Mouse (Mus musculus) right cerebral cortex, postnatal 4 days (tissue): ENCODE results near the gene Fbxl18.
A peak's percentile ranks its signal among the peaks of the same experiment; 100 is the strongest.

Experiments used
- DNase-seq: peaks from one replicate; pipeline ENCODE4 v3.0.0-alpha.2; 2022

Gene Fbxl18

DNA sequence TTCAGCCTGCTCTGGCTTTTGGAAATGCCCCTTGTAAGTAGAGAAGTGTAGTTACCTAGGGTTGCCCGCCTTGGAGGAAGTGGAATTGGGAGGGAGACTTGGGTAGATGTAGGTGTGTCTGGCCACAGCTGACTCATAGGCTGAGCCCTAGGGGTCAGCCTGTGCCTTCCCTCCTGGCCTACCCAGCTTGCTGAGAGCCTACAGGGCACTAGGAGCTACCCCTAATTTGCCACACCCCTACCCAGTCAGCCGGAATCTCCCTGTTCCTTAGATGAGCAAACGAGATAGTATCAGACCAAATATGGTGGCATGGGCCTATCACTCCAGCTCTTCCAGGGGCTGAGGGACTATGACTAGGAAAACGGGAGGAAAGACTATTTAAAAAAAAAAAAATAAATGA, 17.5 kb upstream of the Fbxl18 start:
- no peak for DNase-seq

- DNase-seq: no peak
Observed at GRCm38 (mm10) chr5:142912320-142912719, 17.1 kb upstream of the Fbxl18 start.

- no peak for DNase-seq
Observed at GRCm38 (mm10) chr5:142911629-142912028, 16.4 kb upstream of the Fbxl18 start.

DNA sequence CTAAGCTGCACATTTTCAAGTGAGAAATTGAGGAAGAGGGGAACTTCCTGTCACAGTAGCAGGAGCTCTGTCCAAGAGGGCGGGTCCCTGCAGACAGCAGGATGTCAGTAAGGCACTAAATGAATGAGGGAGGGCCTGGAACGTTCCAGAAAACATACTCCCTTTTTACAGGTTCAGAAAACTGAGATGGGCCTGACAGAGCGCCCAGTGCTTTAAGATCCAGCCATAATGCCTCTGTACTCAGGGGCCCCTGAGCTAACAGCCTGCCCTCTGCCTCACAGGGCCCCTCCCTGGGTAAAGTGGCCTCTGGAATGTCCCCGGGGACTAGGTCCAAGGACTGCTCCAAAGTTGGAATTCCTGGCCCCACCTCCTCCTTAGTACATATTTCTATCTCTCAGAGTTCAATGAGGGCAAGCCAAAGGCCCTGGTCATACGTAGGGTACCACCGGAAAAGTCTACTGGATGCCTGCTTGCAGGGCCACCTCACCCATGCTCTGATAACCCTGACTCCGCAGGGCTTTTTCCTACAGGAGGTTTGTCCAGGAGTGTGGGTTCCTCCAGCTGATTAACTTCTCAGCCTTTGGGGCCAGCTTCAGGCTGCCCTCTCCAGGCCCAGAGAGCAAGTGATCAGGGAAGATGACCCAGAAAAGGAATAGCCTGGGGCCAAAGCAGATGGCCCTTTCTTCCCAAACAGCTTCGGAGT, 14.5 kb upstream of the Fbxl18 start:
- DNase-seq: no peak

GRCm38 (mm10) chr5:142908941-142909575, 13.8 kb upstream of the Fbxl18 start:
- DNase-seq: no peak

DNA sequence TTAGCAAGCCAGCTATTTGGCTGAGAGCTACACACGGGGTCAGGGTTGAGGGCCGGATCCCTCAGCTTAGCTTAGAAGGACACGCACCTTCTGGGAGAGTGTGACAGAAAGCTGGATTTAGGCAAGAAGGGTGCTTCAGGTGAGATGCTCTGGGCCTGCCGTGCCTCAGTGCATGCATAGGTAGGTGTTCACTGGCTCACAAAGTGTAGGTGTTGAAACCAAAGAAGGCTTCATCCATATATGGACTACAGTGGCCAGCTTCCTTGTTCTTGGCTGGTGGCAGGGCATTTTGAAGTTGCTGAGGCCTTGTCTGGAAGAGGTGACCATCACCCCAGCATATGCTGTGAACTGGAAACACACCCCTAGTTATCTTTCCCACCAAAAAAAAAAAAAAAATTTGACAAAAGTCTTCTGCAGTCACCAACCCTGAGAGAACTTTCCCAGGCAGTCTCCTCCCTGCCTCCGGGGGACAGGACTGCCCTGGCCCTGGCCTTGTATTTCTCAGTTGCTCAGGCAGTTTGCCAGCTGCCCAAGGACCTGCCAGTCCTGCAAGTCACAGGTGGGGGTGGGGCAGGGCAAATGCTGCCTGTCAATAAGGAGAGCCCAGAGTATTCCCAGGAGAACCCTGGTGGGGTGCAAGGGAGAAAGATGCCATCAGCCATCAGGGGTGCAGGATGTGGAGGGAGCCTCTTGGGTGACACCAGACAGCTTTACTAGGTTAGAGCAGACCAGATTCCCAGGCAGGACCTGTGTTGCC, 12.8 kb upstream of the Fbxl18 start:
- peak; percentile 54 for DNase-seq

DNA sequence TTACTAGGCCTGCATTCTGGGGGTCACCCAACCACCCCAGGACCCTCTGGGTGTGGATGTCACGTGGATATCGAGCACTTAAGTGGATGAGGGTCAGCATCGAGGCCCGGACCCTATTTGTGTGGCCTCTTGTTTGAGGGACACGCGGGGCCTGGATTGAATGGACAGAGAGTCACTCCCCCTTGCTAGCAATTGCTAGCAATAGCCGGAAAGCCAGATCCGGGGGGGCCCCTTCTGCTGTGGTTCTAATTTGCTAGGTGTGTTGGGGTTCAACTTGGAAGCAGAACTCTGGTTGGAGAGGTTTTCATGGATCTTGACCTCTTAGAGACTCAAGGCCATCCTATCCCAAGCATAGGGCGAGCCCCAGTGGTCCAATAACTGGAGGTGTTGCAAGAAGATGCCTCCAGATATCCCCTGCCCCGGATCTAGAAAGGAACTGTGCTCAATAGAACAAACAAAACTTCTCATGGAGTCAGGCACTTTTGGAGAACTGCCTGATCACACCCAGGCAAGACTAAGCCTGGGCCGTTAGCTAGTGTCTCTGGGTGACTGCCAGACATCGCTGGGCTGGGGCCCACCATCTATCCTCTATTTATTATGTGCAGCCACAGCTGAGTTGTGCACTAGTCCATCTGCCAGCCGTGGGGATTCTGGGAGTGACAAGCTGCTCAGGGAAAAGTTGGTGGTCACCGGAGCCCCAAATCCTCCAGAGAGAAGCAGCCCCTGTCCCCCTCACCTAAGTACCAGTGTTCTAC, 12.0 kb upstream of the Fbxl18 start:
- DNase-seq: peak; percentile 79

- peak; percentile 96 for DNase-seq
Observed at GRCm38 (mm10) chr5:142906532-142907047, 11.4 kb upstream of the Fbxl18 start, which contains the start of gene Actb. TSS of gene Actb (minus strand) at chr5:142906754.

DNA sequence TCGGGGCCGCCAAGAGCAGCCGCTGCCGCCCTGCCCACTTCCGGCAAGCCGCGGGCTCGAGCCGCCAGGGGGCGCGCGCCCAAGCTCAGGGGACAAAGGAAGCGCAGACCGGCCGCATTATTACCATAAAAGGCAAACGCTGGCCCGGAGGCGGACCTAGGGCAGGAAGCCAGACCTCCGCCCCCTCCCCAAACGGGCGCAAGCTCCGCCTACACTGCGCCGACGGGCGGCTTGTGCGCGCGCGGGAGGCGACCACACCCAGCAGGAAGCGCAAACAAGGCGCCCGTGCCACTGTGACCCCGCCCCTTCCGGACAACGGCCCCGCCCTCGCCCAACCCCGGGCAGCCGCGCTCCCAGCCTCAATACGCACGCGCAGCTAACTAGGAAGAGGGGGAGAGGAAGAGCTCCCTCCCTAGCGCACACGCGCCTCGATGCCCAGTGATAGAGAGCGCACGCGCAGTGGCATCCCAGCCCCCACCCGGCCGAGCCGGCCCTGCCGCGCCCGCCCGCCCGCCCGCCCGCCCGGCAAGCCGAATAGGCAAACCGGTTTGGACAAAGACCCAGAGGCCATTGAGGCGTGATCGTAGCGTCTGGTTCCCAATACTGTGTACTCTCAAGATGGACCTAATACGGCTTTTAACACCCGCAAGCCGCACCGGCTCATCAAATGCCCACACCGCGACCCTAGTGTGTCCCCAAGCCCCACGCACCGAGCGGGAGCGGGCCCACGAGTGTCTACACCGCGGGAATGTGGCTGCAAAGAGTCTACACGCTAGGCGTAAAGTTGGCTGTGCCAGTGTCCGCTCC, 10.7 kb upstream of the Fbxl18 start:
- DNase-seq: peak; percentile 98

DNA sequence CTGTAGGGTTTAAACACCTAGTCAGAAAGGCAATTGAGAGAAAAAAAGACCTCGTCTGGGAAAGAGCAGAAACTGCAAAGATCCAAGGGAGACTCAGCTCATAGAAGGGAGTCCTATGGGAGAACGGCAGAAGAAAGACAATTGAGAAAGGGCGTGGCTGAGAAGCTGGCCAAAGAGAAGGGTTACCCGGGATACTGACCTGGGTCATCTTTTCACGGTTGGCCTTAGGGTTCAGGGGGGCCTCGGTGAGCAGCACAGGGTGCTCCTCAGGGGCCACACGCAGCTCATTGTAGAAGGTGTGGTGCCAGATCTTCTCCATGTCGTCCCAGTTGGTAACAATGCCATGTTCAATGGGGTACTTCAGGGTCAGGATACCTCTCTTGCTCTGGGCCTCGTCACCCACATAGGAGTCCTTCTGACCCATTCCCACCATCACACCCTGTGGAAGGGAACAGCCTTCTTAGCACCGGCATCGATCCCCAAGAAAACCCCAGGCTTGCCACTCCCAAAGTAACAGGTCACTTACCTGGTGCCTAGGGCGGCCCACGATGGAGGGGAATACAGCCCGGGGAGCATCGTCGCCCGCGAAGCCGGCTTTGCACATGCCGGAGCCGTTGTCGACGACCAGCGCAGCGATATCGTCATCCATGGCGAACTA, 9.9 kb upstream of the Fbxl18 start:
- DNase-seq: no peak

- DNase-seq: no peak
Observed at GRCm38 (mm10) chr5:142904208-142905037, 9.2 kb upstream of the Fbxl18 start.

DNA sequence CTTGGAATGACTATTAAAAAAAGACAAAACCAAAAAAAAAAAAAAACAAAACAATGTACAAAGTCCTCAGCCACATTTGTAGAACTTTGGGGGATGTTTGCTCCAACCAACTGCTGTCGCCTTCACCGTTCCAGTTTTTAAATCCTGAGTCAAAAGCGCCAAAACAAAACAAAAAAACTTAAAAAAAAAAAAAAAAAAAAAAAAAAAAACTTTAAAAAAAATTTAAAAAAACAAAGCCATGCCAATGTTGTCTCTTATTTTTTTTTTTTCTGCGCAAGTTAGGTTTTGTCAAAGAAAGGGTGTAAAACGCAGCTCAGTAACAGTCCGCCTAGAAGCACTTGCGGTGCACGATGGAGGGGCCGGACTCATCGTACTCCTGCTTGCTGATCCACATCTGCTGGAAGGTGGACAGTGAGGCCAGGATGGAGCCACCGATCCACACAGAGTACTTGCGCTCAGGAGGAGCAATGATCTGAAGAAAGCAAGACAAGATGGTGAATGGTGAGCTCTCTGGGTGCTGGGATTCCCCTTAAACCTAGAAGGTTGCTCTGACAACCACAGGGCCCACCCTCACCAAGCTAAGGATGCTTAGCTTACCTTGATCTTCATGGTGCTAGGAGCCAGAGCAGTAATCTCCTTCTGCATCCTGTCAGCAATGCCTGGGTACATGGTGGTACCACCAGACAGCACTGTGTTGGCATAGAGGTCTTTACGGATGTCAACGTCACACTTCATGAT, 8.4 kb upstream of the Fbxl18 start:
- DNase-seq: no peak

GRCm38 (mm10) chr5:142902506-142903314, 7.5 kb upstream of the Fbxl18 start:
- no peak for DNase-seq

- no peak for DNase-seq
Observed at GRCm38 (mm10) chr5:142901846-142902505, 6.8 kb upstream of the Fbxl18 start.

DNA sequence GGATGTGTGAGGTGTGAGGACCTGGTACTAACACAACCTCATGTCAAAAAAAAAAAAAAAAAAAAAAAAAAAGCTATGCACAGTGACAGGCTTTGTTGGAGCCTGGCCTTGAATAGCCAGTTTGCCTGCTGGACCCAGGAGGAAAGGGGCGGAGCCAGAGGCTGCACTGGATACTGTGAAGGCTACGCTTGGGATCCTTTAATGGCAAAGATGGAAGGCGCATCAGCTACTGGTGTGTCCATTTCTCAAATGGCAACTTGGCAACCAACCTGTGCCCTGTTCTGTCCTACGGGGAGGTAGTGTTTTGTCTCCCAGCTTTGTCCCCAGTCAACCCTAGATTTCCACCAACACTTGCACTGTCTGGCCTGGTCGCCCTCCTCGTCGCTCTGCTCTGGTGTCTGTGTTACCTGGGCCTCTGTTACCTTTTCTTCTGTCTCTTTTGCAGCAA, 6.2 kb upstream of the Fbxl18 start:
- DNase-seq: no peak

DNA sequence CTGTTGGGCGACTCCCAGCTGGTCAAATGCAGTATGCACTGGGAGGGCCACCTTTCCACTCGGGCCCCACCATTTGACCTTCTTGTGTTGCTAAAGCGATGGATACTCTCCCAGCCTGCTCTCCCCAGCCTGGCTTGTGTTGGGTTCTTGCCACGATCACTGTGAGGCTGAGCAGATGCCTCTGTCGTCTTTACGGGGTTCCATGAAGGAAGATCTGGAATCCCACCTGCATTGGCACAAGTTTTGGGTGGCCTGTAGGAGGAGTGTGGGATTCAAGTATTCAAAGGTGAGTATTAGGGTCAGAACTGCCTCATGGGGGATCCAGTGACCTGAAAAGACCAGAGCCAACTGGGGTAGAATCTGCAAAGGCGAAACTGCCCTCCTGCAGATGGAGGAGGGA, 5.4 kb upstream of the Fbxl18 start:
- DNase-seq: no peak

DNA sequence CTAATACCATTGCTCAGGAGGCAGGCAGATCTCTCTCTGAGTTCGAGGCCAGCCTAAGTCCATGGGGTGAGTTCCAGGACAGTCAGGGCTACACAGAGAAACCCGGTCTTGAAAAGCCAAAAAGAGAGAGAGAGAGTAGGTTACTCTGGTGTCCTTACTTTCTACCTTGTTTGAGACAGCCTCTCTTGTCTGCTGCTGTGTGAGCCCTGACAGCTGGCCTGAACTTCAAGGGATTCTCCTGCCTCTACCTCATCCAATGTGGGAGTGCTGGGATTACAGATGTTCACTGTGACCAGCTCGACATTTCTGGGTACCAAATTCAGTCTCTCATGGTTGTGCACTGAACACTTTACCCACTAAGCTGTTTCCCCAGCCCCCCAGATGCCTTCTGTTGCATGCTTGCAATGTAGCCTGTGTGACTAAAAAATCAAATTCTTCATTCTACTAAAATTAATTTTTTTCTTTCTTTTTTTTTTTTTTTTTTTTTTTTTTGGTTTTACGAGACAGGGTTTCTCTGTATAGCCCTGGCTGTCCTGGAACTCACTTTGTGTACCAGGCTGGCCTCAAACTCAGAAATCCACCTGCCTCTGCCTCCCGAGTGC, 4.8 kb upstream of the Fbxl18 start:
- DNase-seq: no peak
